Mouse (Mus musculus): ENCODE data around the gene Prex1. TPM values are rescaled to one million over a fixed set of nuclear protein-coding genes. Genes with fewer than 3 reads are reported as not detected.

The Prex1 gene
- polyA plus RNA-seq, 1 experiment from 2014 or later, result 29.7 TPM

DNA sequence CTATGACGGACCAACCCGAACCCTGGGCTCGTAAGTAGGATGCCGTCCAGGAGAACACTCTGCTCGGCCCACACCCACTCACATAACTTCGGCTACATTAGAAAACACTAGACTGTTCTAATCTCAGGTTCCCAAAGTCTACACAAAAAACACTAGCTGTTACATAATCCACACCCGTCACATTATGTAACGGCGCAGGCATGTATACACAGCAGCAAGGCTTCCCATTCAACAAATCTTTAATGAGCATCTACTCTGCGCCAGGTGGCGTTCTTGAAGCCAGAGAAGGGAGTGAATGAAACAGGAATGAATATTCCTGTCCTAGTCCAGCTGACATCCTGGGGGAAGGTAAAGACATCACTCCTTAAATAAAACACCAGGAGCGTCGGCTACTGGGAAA lies 12.9 kb downstream of the Prex1 start:
- Histone ChIP-seq H3K4me1 (replicated peaks) (peaks cover 30% of the 10 kb centered on the region), H3K9ac (no peak overlapping the region), H3K36me3 (peaks cover 10% of the 10 kb centered on the region), H3K27me3 (no peaks in the 10 kb centered on the region), H3K4me3 (no peak overlapping the region), H3K9me3 (no peaks in the 10 kb centered on the region), H3K4me2 (no peak overlapping the region), H3K27ac (no peak overlapping the region)
- WGBS, result 83% methylated on average over 13 of the region's 13 CpGs
- no peak for ATAC-seq (ENCODE audit: low FRiP score)

DNA sequence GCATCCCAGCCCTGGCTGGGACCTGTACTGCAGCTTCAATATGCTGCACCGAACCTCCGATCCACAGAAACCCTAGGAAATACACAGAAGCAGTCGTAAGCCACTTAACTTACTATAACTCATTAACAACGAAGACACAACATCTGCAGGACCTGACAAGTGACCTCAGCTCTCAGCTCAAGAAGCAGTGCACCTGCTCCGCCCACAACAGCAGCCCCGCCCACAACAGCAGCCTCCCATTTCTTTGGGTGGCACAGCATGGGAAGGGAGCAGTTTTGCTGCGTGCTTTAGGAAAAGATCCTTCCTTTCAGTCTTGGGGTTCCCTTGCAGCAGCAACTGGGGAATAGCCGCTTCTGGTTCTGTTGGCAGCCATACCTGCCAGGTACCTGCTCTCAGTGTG lies 13.5 kb downstream of the Prex1 start:
- Histone ChIP-seq H3K27me3 (no peaks in the 10 kb centered on the region), H3K27ac (no peak overlapping the region), H3K4me3 (no peak overlapping the region), H3K4me1 (replicated peaks) (peaks cover 30% of the 10 kb centered on the region), H3K9me3 (no peaks in the 10 kb centered on the region), H3K9ac (no peak overlapping the region), H3K36me3 (peaks cover 4% of the 10 kb centered on the region), H3K4me2 (no peak overlapping the region)
- WGBS, result 64% methylated on average over 8 of the region's 8 CpGs
- no peak for ATAC-seq (ENCODE audit: low FRiP score)

DNA sequence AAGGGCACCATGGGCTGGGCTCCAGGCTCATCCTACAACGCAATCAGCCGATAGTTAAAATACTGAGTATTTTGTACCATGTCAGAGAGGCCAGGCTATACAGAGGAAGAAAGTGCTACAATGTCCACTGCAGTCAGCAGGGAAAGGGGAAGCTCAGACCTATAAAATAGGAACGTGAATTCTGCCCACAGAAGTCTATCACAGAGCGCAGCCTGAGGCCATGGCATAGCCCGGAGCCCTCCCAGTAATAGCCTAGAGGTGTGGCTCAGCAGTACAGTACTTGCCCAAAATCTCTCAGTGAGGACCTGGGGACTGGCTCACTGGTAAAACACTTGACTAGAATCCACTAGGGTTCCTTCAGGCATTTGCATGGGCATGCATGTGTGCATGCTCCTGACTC lies 14.1 kb downstream of the Prex1 start:
- Histone ChIP-seq H3K27me3 (no peaks in the 10 kb centered on the region), H3K4me2 (no peak overlapping the region), H3K9ac (no peak overlapping the region), H3K27ac (no peak overlapping the region), H3K36me3 (no peaks in the 10 kb centered on the region), H3K4me3 (no peak overlapping the region), H3K4me1 (replicated peaks) (peaks cover 30% of the 10 kb centered on the region), H3K9me3 (no peaks in the 10 kb centered on the region)
- WGBS, result 93% methylated on average over 5 of the region's 5 CpGs
- no peak for ATAC-seq (ENCODE audit: low FRiP score)

- Histone ChIP-seq H3K4me2 (no peak overlapping the region), H3K36me3 (no peaks in the 10 kb centered on the region), H3K27me3 (no peaks in the 10 kb centered on the region), H3K9ac (no peak overlapping the region), H3K27ac (no peak overlapping the region), H3K4me1 (replicated peaks) (peaks cover 36% of the 10 kb centered on the region), H3K9me3 (no peaks in the 10 kb centered on the region), H3K4me3 (no peak overlapping the region)
- 77% methylated on average over 2 of the region's 2 CpGs for WGBS
- no peak for ATAC-seq (ENCODE audit: low FRiP score)
These were observed 19.0 kb downstream of the Prex1 start for GRCm38 (mm10) chr2:166694616-166695015.

GRCm38 (mm10) chr2:166693394-166693793 lies 20.2 kb downstream of the Prex1 start:
- WGBS, result 83% methylated on average over 4 of the region's 4 CpGs
- no peak for ATAC-seq (ENCODE audit: low FRiP score)
- H3K9ac ChIP-seq, result no peak overlapping the region
- H3K27ac ChIP-seq, result peak overlapping the region; percentile 83; the same call in 1 of the 2 replicates
- H3K36me3 ChIP-seq, result no peaks in the 10 kb centered on the region
- H3K4me3 ChIP-seq, result no peak overlapping the region
- H3K4me2 ChIP-seq, result no peak overlapping the region
- no peaks in the 10 kb centered on the region for H3K9me3 ChIP-seq
- H3K4me1 ChIP-seq (replicated peaks), result peaks cover 34% of the 10 kb centered on the region
- H3K27me3 ChIP-seq, result no peaks in the 10 kb centered on the region

GRCm38 (mm10) chr2:166691602-166692509 lies 21.8 kb downstream of the Prex1 start:
- ATAC-seq (ENCODE audit: low FRiP score), result peak; percentile 71
- peaks cover 44% of the 10 kb centered on the region for H3K4me1 ChIP-seq (replicated peaks)
- no peak overlapping the region for H3K9ac ChIP-seq
- no peaks in the 10 kb centered on the region for H3K27me3 ChIP-seq
- peak overlapping the region; percentile 83 for H3K27ac ChIP-seq
- H3K9me3 ChIP-seq, result no peaks in the 10 kb centered on the region
- WGBS, result 36% methylated on average over 23 of the region's 23 CpGs
- no peak overlapping the region for H3K4me2 ChIP-seq
- H3K36me3 ChIP-seq, result no peaks in the 10 kb centered on the region
- no peak overlapping the region for H3K4me3 ChIP-seq

- Histone ChIP-seq H3K27me3 (no peaks in the 10 kb centered on the region), H3K4me2 (no peak overlapping the region), H3K4me1 (replicated peaks) (peaks cover 58% of the 10 kb centered on the region), H3K9me3 (no peaks in the 10 kb centered on the region), H3K9ac (peak overlapping the region; percentile 24; the same call in 1 of the 2 replicates), H3K27ac (peak overlapping the region; percentile 40; the same call in 1 of the 2 replicates), H3K36me3 (no peaks in the 10 kb centered on the region), H3K4me3 (no peak overlapping the region)
- ATAC-seq (ENCODE audit: low FRiP score), result no peak
- 32% methylated on average over 6 of the region's 6 CpGs for WGBS
These were observed 26.7 kb downstream of the Prex1 start for GRCm38 (mm10) chr2:166686917-166687316.

GRCm38 (mm10) chr2:166685824-166686223 lies 27.8 kb downstream of the Prex1 start:
- Histone ChIP-seq H3K9me3 (no peaks in the 10 kb centered on the region), H3K4me3 (no peak overlapping the region), H3K27ac (no peak overlapping the region), H3K4me2 (no peak overlapping the region), H3K9ac (no peak overlapping the region), H3K4me1 (replicated peaks) (peaks cover 52% of the 10 kb centered on the region), H3K27me3 (no peaks in the 10 kb centered on the region), H3K36me3 (no peaks in the 10 kb centered on the region)
- ATAC-seq (ENCODE audit: low FRiP score), result no peak
- 64% methylated on average over 7 of the region's 8 CpGs for WGBS

DNA sequence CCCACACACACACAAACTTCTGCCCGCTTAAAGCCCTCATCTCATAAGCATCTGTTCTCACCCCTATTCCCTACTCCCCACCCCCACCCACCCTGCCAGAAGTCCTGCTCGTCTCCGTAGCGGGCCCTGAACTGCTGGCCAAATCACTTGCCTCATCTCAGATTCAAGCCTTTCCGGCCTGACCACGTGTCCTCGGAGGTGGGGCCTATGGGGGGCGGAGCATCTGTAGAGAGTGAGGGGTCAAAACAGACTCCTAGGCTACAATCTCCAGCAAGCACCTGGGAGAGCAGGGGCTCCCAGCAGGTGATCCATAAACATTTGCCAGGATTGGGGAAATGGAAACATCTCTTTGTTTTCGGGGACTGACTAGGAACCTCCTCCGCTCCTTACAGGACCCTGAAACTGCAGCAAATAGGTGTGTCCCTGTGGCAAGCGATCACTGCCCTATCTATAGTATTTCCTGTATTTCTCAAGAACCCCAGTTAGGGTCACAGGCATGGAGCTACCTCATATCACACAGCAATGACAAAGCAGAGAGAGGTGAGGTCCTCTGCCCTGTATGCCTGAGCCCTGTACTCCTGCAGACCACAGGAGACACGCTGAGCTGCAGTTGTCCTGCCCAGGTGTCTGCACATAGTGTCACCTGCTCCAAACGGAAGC lies 29.6 kb downstream of the Prex1 start:
- H3K9me3 ChIP-seq, result no peaks in the 10 kb centered on the region
- 19% methylated on average over 13 of the region's 13 CpGs for WGBS
- H3K4me1 ChIP-seq (replicated peaks), result peaks cover 58% of the 10 kb centered on the region
- peak overlapping the region; percentile 88 for H3K27ac ChIP-seq
- no peak for ATAC-seq (ENCODE audit: low FRiP score)
- H3K9ac ChIP-seq, result no peak overlapping the region
- no peak overlapping the region for H3K4me3 ChIP-seq
- no peaks in the 10 kb centered on the region for H3K27me3 ChIP-seq
- no peaks in the 10 kb centered on the region for H3K36me3 ChIP-seq
- H3K4me2 ChIP-seq, result no peak overlapping the region

GRCm38 (mm10) chr2:166682866-166683265 lies 30.8 kb downstream of the Prex1 start:
- Histone ChIP-seq H3K27ac (peak overlapping the region; percentile 88), H3K9me3 (no peaks in the 10 kb centered on the region), H3K9ac (0 out of 2 replicates have a peak overlapping the region, but pooled peaks have one; percentile 35), H3K27me3 (no peaks in the 10 kb centered on the region), H3K4me2 (peak overlapping the region; percentile 26), H3K4me3 (no peak overlapping the region), H3K36me3 (no peaks in the 10 kb centered on the region), H3K4me1 (replicated peaks) (peaks cover 69% of the 10 kb centered on the region)
- WGBS, result 10% methylated on average over 4 of the region's 4 CpGs
- ATAC-seq (ENCODE audit: low FRiP score), result peak; percentile 50; the same call in 1 of the 2 replicates

DNA sequence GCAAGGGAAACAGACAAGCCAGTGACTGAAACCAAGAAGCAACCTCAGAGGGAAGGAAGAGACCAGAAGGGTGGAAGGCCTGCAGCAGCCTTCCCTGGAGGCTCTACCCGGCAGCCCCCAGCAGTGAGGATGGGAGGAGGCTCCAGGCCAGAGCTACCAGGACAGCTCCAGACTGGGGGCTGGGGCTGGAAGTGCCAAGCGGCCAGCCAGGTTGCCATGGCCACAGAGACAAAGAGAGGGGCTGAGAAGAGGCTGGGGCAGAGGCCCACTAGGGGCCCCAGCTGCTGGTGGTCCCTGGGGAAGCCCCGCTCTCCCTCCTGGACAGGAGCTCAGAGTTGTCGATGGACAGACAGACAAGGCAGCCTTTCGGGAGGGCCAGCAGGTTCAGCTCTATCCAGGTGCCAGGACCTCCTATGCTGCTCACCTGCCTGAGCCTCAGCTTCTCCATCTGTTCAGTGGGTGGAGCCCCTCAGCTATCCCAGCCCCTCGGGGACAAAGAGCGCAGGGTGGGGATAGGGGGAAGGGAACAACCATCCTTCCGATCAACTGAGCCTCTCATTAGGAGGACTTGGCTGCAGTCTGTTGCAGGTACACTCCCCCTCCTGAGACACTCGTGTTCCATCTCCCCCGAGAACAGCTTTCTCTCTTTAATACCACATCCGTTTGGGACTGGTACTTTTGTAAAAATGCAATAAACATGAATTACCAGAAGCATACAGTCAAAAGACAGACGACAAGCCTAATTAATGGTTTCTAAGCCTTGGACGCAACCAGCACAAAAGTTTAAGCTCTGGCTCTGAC lies 34.5 kb downstream of the Prex1 start:
- H3K4me3 ChIP-seq, result no peak overlapping the region
- peak; percentile 83 for ATAC-seq (ENCODE audit: low FRiP score)
- WGBS, result 11% methylated on average over 13 of the region's 13 CpGs
- peak overlapping the region; percentile 89 for H3K27ac ChIP-seq
- H3K36me3 ChIP-seq, result no peaks in the 10 kb centered on the region
- H3K4me1 ChIP-seq (replicated peaks), result peaks cover 82% of the 10 kb centered on the region
- peak overlapping the region; percentile 26; the same call in 1 of the 2 replicates for H3K4me2 ChIP-seq
- H3K9ac ChIP-seq, result no peak overlapping the region
- H3K27me3 ChIP-seq, result no peaks in the 10 kb centered on the region
- H3K9me3 ChIP-seq, result no peaks in the 10 kb centered on the region

- 73% methylated on average over 11 of the region's 11 CpGs for WGBS
- no peak overlapping the region for H3K4me2 ChIP-seq
- no peaks in the 10 kb centered on the region for H3K27me3 ChIP-seq
- no peaks in the 10 kb centered on the region for H3K36me3 ChIP-seq
- no peaks in the 10 kb centered on the region for H3K9me3 ChIP-seq
- peaks cover 71% of the 10 kb centered on the region for H3K4me1 ChIP-seq (replicated peaks)
- H3K9ac ChIP-seq, result no peak overlapping the region
- peak overlapping the region; percentile 73 for H3K27ac ChIP-seq
- ATAC-seq (ENCODE audit: low FRiP score), result no peak
- no peak overlapping the region for H3K4me3 ChIP-seq
These were observed 36.7 kb downstream of the Prex1 start for GRCm38 (mm10) chr2:166676933-166677332.
